Mouse (Mus musculus): Measurements from ENCODE around the gene Vmn1r48. TPM values are rescaled to one million over a fixed set of nuclear protein-coding genes. Genes with fewer than 3 reads are reported as not detected.
"Not testable (repeated sequence)": the region's sequence is repeated elsewhere in the genome, so short reads cannot be mapped to it uniquely, and the experiment has no call there.

The Vmn1r48 gene
- total RNA-seq (2021), result not detected
- long read RNA-seq, experiment 1, result 0 reads
- long read RNA-seq, experiment 2, result 0 reads

- intact Hi-C loops (cut with DNase I); DNase-seq: not testable (repeated sequence)
Measured at GRCm38 (mm10) chr6:90036741-90037140, at the start of gene Vmn1r48. TSS of gene Vmn1r48 (minus strand) at chr6:90036841.

DNA sequence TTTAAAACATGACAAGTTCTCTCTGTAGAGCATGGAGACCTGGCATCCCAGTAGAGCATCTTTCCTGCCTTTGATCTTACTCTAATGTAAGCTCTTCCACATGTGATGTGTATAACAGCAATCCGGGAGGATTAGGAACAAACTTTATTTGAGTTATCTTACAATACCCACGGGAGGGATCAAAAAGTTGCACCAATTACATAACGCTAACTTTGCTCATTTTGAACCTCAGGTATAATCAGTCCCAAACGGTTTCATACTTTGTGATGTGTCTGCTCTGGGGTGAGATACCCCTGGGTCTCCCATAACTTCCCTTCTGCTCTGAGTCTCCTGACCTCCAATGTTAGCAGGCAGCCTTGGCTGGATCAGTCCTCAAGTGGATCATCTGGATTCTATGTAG is 41.8 kb upstream of the Vmn1r48 start, which contains the start of gene Vmn1r49:
Gene Vmn1r49 (minus strand): TSS at position 101 of the 400 bp plus-strand sequence.
- intact Hi-C loops (cut with DNase I), result no loop called here
- DNase-seq, result no peak

- intact Hi-C loops (cut with DNase I); DNase-seq: not testable (repeated sequence)
Measured at GRCm38 (mm10) chr6:90015847-90016246, 20.8 kb downstream of the Vmn1r48 start, which contains the start of gene Vmn1r47. TSS of gene Vmn1r47 (plus strand) at chr6:90016147.

- intact Hi-C loops (cut with DNase I), result no loop called here
- DNase-seq, result no peak
Measured at GRCm38 (mm10) chr6:89985989-89986388, 50.7 kb downstream of the Vmn1r48 start.

Other genes starting within 250 kb of the Vmn1r48 start
- not detected for gene Vmn1r42, start 160.4 kb downstream of the Vmn1r48 start, total RNA-seq (2021)
- gene Vmn1r43, start 160.4 kb downstream of the Vmn1r48 start, total RNA-seq (2021), result not detected
- gene Vmn1r44, start 153.2 kb downstream of the Vmn1r48 start, total RNA-seq (2021), result not detected
- gene Vmn1r45, start 96.2 kb downstream of the Vmn1r48 start, total RNA-seq (2021), result not detected
- not detected for gene Vmn1r46, start 67.5 kb downstream of the Vmn1r48 start, total RNA-seq (2021)
- gene Vmn1r47, start 20.7 kb downstream of the Vmn1r48 start, total RNA-seq (2021), result not detected
- gene Vmn1r49, start 41.7 kb upstream of the Vmn1r48 start, total RNA-seq (2021), result not detected
- not detected for gene Vmn1r50, start 64.6 kb upstream of the Vmn1r48 start, total RNA-seq (2021)
- not detected for gene Vmn1r51, start 85.8 kb upstream of the Vmn1r48 start, total RNA-seq (2021)
- gene Vmn1r52, start 138.0 kb upstream of the Vmn1r48 start, total RNA-seq (2021), result not detected
- not detected for gene V1ra8, start 166.0 kb upstream of the Vmn1r48 start, total RNA-seq (2021)
- not detected for gene Vmn1r53, start 187.6 kb upstream of the Vmn1r48 start, total RNA-seq (2021)
- not detected for gene Vmn1r54, start 209.5 kb upstream of the Vmn1r48 start, total RNA-seq (2021)

All from heart, postnatal 14 days (tissue).